ENCODE assay signal across 8 mouse cellular contexts in genomic region chr13:76098116-76098492, GRCm38 (mm10). TPM values are rescaled to one million over a fixed set of nuclear protein-coding genes. Genes with fewer than 3 reads are reported as not detected.
A peak's percentile ranks its signal among the peaks of the same experiment; 100 is the strongest.
DNase-seq lines count a peak whose midpoint lies in the region; ATAC-seq and TF ChIP-seq lines count a peak whose summit lies in the region.

No protein-coding gene starts in this region.

- H3K27me3 ChIP-seq in C2C12 (ENCODE audit: control insufficient read depth, insufficient read depth, insufficient read length) = no peaks in the 10 kb centered on the region
- no peaks in the 10 kb centered on the region for H3K27me3 ChIP-seq in hindbrain, postnatal 0 days (ENCODE audit: insufficient read depth, low read length)
- H3K27me3 ChIP-seq in liver, embryonic 15.5 days = no peaks in the 10 kb centered on the region
- H3K27me3 ChIP-seq in stomach, embryonic 14.5 days (ENCODE audit: control insufficient read depth, insufficient read depth, low read length) = no peaks in the 10 kb centered on the region

- 1% methylated on average over 16 of the region's 16 CpGs for WGBS in hindbrain, postnatal 0 days
- 5% methylated on average over 16 of the region's 16 CpGs for WGBS in liver, embryonic 15.5 days (ENCODE audit: insufficient replicate concordance)
- 4% methylated on average over 16 of the region's 16 CpGs for WGBS in stomach, embryonic 14.5 days

- no peaks in the 10 kb centered on the region for H3K9me3 ChIP-seq in hindbrain, postnatal 0 days (ENCODE audit: low read length)
- no peaks in the 10 kb centered on the region for H3K9me3 ChIP-seq in liver, embryonic 15.5 days (replicated peaks)
- H3K9me3 ChIP-seq in stomach, embryonic 14.5 days (ENCODE audit: control insufficient read depth, low read depth, low read length) = no peaks in the 10 kb centered on the region

- no peaks in the 10 kb centered on the region for H3K4me1 ChIP-seq in cortical plate, adult 2 months (ENCODE audit: control insufficient read depth, insufficient read depth, low read length)
- peaks cover 4% of the 10 kb centered on the region; the same call in 1 of the 2 replicates for H3K4me1 ChIP-seq in hindbrain, postnatal 0 days (ENCODE audit: insufficient read depth, low read length)
- H3K4me1 ChIP-seq in liver, embryonic 15.5 days (replicated peaks) = peaks cover 18% of the 10 kb centered on the region
- 0 out of 2 replicates have a peak, but pooled peaks cover 3% of the 10 kb centered on the region for H3K4me1 ChIP-seq in stomach, embryonic 14.5 days (ENCODE audit: control insufficient read depth, insufficient read depth, low read length)

- H3ac ChIP-seq in C2C12 (ENCODE audit: control insufficient read depth, insufficient read length, low read depth) = peak overlapping the region; percentile 67

- DNase-seq in embryo, embryonic 10 days (ENCODE audit: low spot score) = peak; percentile 56
- no peak for DNase-seq in embryo, embryonic 9.5 days (ENCODE audit: extremely low spot score)
- DNase-seq in hindbrain, postnatal 0 days (ENCODE audit: low spot score) = peak; percentile 47
- no peak for DNase-seq in cerebellum, postnatal 14 days

- H3K27ac ChIP-seq in cortical plate, adult 2 months (ENCODE audit: insufficient read depth, low read length) = 0 out of 2 replicates have a peak overlapping the region, but pooled peaks have one; percentile 8
- H3K27ac ChIP-seq in hindbrain, postnatal 0 days = peak overlapping the region; percentile 68
- peak overlapping the region; percentile 73 for H3K27ac ChIP-seq in liver, embryonic 15.5 days (replicated peaks)
- H3K27ac ChIP-seq in stomach, embryonic 14.5 days (ENCODE audit: low read length) = peak overlapping the region; percentile 55; the same call in 1 of the 2 replicates

- peaks cover 43% of the 10 kb centered on the region for H3K79me2 ChIP-seq in C2C12 (ENCODE audit: control insufficient read depth, insufficient read depth)

- TF ChIP-seq CTCF in C2C12 (IDR thresholded peaks at IDR 0.05; ENCODE audit: control insufficient read depth, insufficient read depth, insufficient read length) = no peak
- no peak for TF ChIP-seq CTCF in cortical plate, adult 2 months (IDR thresholded peaks at IDR 0.05; ENCODE audit: extremely low read depth, insufficient read depth, low read length)
- TF ChIP-seq CTCF in hindbrain, postnatal 0 days (IDR thresholded peaks at IDR 0.05; ENCODE audit: low read depth) = no peak

- peak overlapping the region; percentile 77 for H3K4me2 ChIP-seq in hindbrain, postnatal 0 days (ENCODE audit: low read depth, low read length)
- H3K4me2 ChIP-seq in liver, embryonic 15.5 days = peak overlapping the region; percentile 80
- H3K4me2 ChIP-seq in stomach, embryonic 14.5 days (replicated peaks; ENCODE audit: low read depth, low read length) = peak overlapping the region; percentile 49

- H3K4me3 ChIP-seq in C2C12 (ENCODE audit: insufficient read depth, poor library complexity, severe bottlenecking) = peak overlapping the region; percentile 86
- peak overlapping the region; percentile 53 for H3K4me3 ChIP-seq in cortical plate, adult 2 months (ENCODE audit: insufficient read depth, low read length)
- H3K4me3 ChIP-seq in hindbrain, postnatal 0 days (ENCODE audit: low read length) = peak overlapping the region; percentile 77
- H3K4me3 ChIP-seq in liver, embryonic 15.5 days (replicated peaks) = peak overlapping the region; percentile 71
- H3K4me3 ChIP-seq in stomach, embryonic 14.5 days (ENCODE audit: low read depth, low read length) = peak overlapping the region; percentile 48

- peak; percentile 83; the same call in 1 of the 2 replicates for ATAC-seq in hindbrain, postnatal 0 days
- ATAC-seq in liver, embryonic 15.5 days (ENCODE audit: insufficient read depth) = peak; percentile 76
- ATAC-seq in stomach, embryonic 14.5 days (ENCODE audit: insufficient number of reproducible peaks, insufficient read depth, low FRiP score, low read depth) = peak; percentile 79

- TF ChIP-seq POLR2A in cortical plate, adult 2 months (IDR thresholded peaks at IDR 0.05; ENCODE audit: extremely low read depth, insufficient read depth, low read length) = no peak

- peak overlapping the region; percentile 51 for H3K9ac ChIP-seq in hindbrain, postnatal 0 days (replicated peaks; ENCODE audit: low read length)
- peak overlapping the region; percentile 55 for H3K9ac ChIP-seq in liver, embryonic 15.5 days
- peak overlapping the region; percentile 57 for H3K9ac ChIP-seq in stomach, embryonic 14.5 days (replicated peaks; ENCODE audit: low read depth, low read length)

- peaks cover 18% of the 10 kb centered on the region for H3K79me3 ChIP-seq in C2C12 (ENCODE audit: low read depth)

- H3K36me3 ChIP-seq in C2C12 (ENCODE audit: control insufficient read depth, insufficient read depth) = peaks cover 5% of the 10 kb centered on the region
- no peaks in the 10 kb centered on the region for H3K36me3 ChIP-seq in hindbrain, postnatal 0 days (ENCODE audit: insufficient read depth, low read length)
- H3K36me3 ChIP-seq in liver, embryonic 15.5 days (replicated peaks) = no peaks in the 10 kb centered on the region
- H3K36me3 ChIP-seq in stomach, embryonic 14.5 days (ENCODE audit: control insufficient read depth, insufficient read depth, low read length) = no peaks in the 10 kb centered on the region

TF ChIP-seq in C2C12, 6 proteins besides CTCF, POLR2A, EP300 and RAD21:
- no peak for TF ChIP-seq FOSL1 (IDR thresholded peaks at IDR 0.05; ENCODE audit: insufficient read depth, low read length, poor library complexity, severe bottlenecking)
- no peak for TF ChIP-seq USF1 (IDR thresholded peaks at IDR 0.05; ENCODE audit: low read depth)
- TF ChIP-seq MAX (IDR thresholded peaks at IDR 0.05) = no peak
- no peak for TF ChIP-seq MYOG (IDR thresholded peaks at IDR 0.05; ENCODE audit: control insufficient read depth, extremely low read depth, insufficient read length)
- TF ChIP-seq MYOD1 (IDR thresholded peaks at IDR 0.05; ENCODE audit: control insufficient read depth, insufficient read length, low read depth) = no peak
- no peak for TF ChIP-seq CEBPB (IDR thresholded peaks at IDR 0.05; ENCODE audit: low read depth)

RNA-seq across cellular contexts. Expression of gene Arsk, which starts 0.4 kb away (rescaled TPM):
- polyA plus RNA-seq in C2C12 (2012; fragmentation: generic; extraction: Trizol) = 3.4 TPM
- polyA plus RNA-seq in cortical plate, adult 2 months (2012; rRNA removed) = 5.0 and 5.4 TPM in 2 replicates
- 6.7 and 8.7 TPM in 2 replicates for total RNA-seq in hindbrain, postnatal 0 days (2014; rRNA removed)
- polyA plus RNA-seq in hindbrain, postnatal 0 days (2015; fragmentation: Nextera tagmentation; extraction: Ambion mirVana) = 5.1 and 6.3 TPM in 2 replicates
- 2.2 and 2.8 TPM in 2 replicates for polyA plus RNA-seq in liver, embryonic 15.5 days (2015; fragmentation: Nextera tagmentation; extraction: Ambion mirVana)
- polyA plus RNA-seq in stomach, embryonic 14.5 days (2014; fragmentation: Nextera tagmentation; extraction: Ambion mirVana) = 11.2 and 12.8 TPM in 2 replicates

RNA-seq across cellular contexts. Expression of gene Ttc37, which starts 0.4 kb away (rescaled TPM):
- 4.3 TPM for polyA plus RNA-seq in C2C12 (2012; fragmentation: generic; extraction: Trizol)
- polyA plus RNA-seq in cortical plate, adult 2 months (2012; rRNA removed) = 12.9 and 13.9 TPM in 2 replicates
- total RNA-seq in hindbrain, postnatal 0 days (2014; rRNA removed) = 11.3 and 13.5 TPM in 2 replicates
- polyA plus RNA-seq in hindbrain, postnatal 0 days (2015; fragmentation: Nextera tagmentation; extraction: Ambion mirVana) = 5.7 and 6.2 TPM in 2 replicates
- polyA plus RNA-seq in liver, embryonic 15.5 days (2015; fragmentation: Nextera tagmentation; extraction: Ambion mirVana) = 4.4 and 4.6 TPM in 2 replicates
- polyA plus RNA-seq in stomach, embryonic 14.5 days (2014; fragmentation: Nextera tagmentation; extraction: Ambion mirVana) = 23.0 and 23.5 TPM in 2 replicates

RNA-seq across cellular contexts. Expression of gene Gpr150, which starts 41.3 kb away (rescaled TPM):
- not detected for polyA plus RNA-seq in C2C12 (2012; fragmentation: generic; extraction: Trizol)
- 6.0 and 7.3 TPM in 2 replicates for polyA plus RNA-seq in cortical plate, adult 2 months (2012; rRNA removed)
- total RNA-seq in hindbrain, postnatal 0 days (2014; rRNA removed) = 2.8 and 5.2 TPM in 2 replicates
- polyA plus RNA-seq in hindbrain, postnatal 0 days (2015; fragmentation: Nextera tagmentation; extraction: Ambion mirVana) = 3.8 and 4.0 TPM in 2 replicates
- 2.7 and 3.2 TPM in 2 replicates for polyA plus RNA-seq in liver, embryonic 15.5 days (2015; fragmentation: Nextera tagmentation; extraction: Ambion mirVana)
- 0.12 TPM in 1 of 2 replicates, not detected in the other for polyA plus RNA-seq in stomach, embryonic 14.5 days (2014; fragmentation: Nextera tagmentation; extraction: Ambion mirVana)

Comparison
In these comparisons a context has a peak if more than half of its experiments do, and no peak if none do; other contexts are left out.
1. DNase-seq: peak in embryo, embryonic 10 days (single experiment) and hindbrain, postnatal 0 days (single experiment); none in embryo, embryonic 9.5 days (single experiment) and cerebellum, postnatal 14 days (0 of 2).
2. H3K27ac ChIP-seq: peak in every context shown above with its lines; median percentile 73 in liver, embryonic 15.5 days; 68 in hindbrain, postnatal 0 days; 55 in stomach, embryonic 14.5 days; 8 in cortical plate, adult 2 months.
3. Peak in every context shown above with its lines, with median percentiles within 50 percentile points of each other: H3K4me3 ChIP-seq, ATAC-seq, H3K4me2 ChIP-seq and H3K9ac ChIP-seq.